Mouse (Mus musculus) megakaryocyte-erythroid progenitor cell, adult 5-6 weeks (primary cell): ENCODE measurements at regions not wholly inside any gene's neighbourhood (a gene's known extent, or its start where the extent isn't known, plus 50 kb on each side); places are given as distances from the start of the nearest gene placed in this dataset.

Experiments used
- ATAC-seq: replicated peaks from 2 replicates; pipeline ENCODE4 v1.8.0; 2016; ENCODE audit warnings: mild to moderate bottlenecking, inconsistent platforms; ENCODE audit not compliant: severe bottlenecking, poor library complexity, low FRiP score, low TSS enrichment

- ATAC-seq, result no peak
Measured at GRCm38 (mm10) chr2:47922965-47923364, 890.9 kb upstream of the Acvr2a start.

- ATAC-seq, result no peak
Measured at GRCm38 (mm10) chr2:47926620-47927019, 887.3 kb upstream of the Acvr2a start.

DNA sequence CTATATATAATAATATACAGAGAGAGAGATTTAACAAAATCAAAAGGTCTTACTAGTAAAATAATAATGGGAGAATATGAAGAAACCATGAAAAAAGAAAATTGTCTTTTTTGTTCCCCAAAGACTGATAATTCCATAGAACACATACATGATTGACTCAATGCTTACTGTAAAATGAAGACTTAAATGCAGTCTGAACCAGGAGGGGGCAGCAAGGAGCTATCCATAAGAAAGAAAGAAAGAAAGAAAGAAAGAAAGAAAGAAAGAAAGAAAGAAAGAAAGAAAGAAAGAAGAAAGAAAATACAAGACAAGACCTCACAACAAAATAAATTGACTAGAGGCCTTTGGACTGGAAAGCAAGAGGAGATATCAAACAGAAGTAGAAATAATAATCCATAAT is 868.8 kb upstream of the Acvr2a start:
- ATAC-seq, result no peak

- no peak for ATAC-seq
Measured at GRCm38 (mm10) chr2:47991132-47991531, 822.8 kb upstream of the Acvr2a start.

GRCm38 (mm10) chr2:47994185-47994584 is 819.7 kb upstream of the Acvr2a start:
- no peak for ATAC-seq

- ATAC-seq, result no peak
Measured at GRCm38 (mm10) chr2:48001230-48001629, 812.7 kb upstream of the Acvr2a start.

DNA sequence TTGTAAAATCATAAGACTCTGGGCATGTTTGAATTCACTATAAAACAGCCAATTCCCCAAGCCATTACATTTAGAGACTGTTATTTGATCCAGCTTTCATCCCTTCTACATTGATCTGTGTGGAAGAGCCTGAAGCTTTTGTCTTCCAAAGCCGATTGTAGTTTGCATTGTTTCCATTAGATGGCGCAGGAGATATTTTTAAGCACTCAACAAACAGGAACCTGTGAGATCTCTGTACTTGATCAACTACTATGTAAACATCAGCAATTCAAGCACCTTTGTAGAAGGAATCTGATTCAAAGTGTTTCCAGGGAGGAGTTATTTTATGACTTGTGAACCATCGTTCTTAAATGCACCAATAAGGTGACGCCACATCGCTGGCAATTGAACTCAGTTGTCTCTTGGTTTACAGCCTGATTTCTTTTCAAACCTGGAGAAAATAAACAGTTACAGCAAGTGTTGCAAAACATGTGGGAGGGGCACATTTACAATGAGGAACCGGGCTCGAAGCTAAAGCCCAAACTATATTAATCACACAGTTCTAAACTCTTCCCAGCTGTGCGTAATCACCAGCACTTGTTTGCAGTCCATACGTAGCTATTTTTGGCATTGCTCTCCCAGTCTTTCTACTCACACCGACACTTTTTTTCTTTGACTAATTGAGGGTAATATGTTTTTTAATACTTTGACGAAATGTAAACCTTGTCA is 812.0 kb upstream of the Acvr2a start:
- ATAC-seq, result 0 out of 2 replicates have a peak, but pooled peaks have one; percentile 67

DNA sequence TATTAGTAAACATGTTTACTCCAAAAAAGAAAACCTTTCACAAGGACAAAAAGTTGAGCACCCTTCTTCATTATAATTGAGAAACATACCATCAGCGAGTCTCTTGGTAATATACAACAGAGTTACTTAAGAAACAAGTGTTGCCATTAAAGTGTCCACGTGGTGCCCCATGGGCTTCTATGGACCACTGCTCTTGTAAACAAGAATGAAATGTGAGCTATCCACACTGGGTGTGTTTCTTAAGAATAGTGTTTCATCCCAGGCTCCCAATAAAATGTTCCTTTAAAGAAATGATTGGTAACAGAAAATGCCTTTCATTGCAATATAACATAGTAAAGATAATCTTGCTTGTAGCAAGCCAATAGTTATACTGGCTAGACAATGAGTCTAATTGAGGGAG is 803.6 kb upstream of the Acvr2a start:
- no peak for ATAC-seq

- ATAC-seq, result no peak
Measured at GRCm38 (mm10) chr2:48027559-48027958, 786.4 kb upstream of the Acvr2a start.

GRCm38 (mm10) chr2:48061375-48061774 is 752.5 kb upstream of the Acvr2a start:
- ATAC-seq, result no peak

GRCm38 (mm10) chr2:48063436-48063835 is 750.5 kb upstream of the Acvr2a start:
- ATAC-seq, result no peak

DNA sequence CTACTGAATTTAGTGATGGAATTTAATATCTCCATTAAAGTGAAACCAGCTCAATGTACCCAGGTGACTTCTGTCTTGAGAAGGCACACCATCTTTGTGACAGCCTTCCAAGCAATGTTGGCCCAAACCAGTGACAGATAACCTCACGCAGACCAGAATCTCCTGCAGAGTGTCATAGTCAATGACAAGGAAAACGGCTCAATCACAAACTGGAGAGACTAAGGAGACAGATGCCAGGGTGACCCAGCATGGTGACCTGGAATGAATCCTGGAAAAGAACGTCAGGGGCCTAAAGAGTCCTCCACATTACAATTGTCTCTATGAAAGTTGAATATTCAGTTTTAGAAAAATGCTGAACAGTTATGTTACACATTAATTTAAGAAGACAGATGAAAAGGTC is 748.7 kb upstream of the Acvr2a start:
- no peak for ATAC-seq

DNA sequence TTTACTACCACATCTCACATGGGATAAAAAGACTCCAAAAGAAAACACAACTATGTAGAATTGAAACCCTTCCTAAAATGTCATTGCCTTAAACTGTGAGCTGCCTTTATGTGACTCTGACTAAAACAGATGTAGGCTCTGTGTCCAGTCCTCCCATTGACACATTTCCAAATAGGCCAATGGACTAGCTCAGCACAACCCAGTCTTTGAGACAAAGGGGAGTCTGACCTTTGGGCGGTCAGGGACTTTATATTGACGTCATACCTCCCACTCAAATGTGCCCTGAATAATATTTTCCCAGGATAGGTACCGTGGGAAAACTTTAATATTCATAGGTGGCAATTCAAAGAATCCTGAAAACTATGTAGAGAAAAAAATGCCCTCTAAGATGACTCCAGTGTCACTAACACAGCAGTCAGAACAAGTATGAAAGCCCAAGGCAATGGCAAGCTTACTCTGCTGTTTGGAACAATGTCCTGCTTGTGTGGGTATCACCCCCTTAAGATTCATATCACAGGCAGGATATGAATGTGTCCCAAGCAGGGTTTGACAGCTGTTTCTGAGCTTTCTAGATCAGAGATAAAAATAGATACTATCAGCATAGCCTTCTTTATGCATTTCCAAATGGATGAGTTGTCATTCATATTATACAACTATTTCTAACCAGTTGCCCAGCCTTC is 731.6 kb upstream of the Acvr2a start:
- ATAC-seq, result no peak

DNA sequence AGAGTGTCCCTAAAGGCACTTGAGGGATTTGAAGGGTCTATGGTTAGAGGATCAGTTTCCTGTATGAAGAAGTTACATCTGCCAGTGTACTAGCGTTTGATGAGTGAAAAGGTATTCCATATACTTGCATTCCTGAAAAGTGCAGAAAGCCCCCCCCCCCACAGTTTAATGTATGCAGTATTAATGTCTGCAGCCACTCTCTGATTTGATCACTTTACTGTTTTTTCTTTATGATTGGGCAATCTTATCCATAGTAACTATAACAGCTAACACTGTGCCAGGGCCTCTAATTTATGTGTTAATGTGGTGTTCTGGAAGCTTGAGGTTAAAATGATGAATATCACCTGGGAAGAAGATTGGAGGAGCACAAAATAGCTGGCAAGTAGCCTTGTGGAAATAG is 715.6 kb upstream of the Acvr2a start:
- ATAC-seq, result no peak

DNA sequence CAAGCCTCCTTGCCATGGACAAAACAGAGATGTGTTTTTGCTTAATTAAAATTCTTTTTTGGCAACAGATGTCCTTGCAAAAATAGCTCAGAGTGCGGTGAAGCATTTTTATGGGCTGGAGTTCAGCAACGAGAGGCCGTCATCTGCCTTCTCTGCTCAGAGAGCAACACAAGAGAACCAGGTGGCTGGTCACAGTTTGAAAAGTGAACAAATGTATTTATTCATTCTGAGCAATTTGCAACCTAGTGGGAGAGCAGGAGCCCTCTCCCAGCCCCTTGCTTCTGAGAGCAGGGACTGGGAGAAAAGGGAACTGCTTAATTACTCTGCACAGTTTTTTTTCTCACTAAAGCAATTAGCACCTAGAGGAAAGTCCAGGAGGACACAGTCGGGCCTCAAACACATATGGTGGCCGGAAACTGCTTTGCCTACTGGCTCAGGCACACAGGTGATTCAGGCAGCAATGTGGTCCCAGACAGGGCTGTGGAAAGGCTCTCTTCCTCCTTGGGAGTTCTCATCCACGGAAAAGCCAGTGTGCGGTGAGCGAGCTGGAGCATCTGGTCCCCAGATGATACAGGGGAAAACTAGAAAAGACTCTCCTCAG is 714.9 kb upstream of the Acvr2a start:
- ATAC-seq, result no peak

DNA sequence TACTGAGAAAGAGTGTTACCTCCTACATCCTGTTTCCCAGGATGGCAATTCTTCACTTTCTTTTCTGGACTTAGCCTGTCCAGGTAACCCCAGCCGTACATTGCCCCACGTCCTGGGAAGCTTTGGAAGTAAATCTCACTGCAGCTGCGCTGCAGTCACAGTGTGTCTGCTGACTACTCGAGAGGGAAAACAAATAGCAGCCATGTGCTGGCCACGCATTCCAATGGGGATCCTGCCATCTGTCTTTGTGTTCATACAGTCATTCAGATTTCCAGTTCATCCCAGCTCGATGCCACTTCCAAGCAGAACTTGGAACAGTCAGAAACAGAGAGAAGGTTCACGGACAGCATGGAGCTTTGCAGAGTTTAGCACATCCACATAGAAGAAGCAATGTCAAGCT is 690.2 kb upstream of the Acvr2a start:
- no peak for ATAC-seq

DNA sequence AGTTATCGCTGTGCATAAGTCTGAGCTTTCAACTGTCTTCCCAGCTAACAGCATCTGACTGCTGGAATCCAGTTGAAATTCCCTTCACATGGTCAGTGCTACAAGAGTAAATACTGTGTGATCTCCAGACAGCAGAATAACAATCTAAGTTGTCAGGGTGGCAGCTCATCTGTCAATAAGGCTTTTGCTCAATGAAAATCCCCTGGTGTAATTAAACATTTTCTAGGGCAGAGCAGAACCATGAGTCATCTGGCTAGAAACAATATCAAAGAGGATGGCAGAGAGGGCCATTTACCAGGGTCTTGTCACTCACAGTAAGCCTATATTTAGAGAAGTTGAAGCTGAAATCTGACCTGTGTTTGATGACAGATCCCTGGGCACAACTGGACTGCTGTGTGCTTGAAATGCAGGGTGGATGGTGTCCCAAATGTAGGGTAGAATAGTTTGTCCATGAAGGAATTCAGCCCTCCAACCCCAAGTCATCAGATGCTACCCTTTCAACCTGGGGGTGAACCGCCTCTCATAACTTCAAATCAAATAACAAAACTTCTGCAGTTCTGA is 675.8 kb upstream of the Acvr2a start:
- no peak for ATAC-seq

DNA sequence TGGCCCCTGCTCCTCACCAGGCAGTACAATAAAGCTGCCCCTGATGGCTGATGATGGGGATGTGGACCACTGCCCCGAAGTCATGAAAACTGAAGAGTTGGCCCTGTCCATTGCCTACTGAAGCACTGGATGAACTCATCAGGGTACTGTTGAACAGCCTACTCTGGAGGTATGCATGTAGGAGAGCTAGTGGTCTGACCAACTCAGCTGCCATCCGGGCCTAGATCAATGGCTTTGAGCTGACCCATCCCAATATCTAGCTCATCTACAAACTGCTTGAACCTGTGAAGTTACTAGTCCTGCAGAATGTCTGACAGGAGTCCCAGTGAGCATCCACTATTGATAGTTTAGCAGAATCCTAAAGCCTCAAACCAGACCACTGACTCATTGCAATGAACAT is 672.6 kb upstream of the Acvr2a start:
- ATAC-seq, result no peak

DNA sequence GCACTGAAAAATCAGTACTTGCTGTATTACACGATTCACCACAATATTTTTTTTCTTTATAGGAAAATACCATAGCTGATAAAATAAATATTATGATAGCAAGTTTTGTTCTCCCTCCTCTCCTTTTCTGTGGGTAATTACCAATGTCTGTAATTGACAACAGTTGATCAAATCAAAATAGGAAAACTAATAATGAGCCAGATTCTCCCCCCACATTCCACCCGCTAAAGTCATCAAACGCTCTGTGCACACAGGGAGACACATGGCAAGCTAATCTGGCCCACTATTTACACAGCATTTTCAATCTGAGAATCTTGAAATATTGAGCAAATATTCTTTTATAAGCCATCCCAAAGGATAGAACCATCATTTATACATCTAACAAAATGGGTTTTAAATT is 659.2 kb upstream of the Acvr2a start:
- no peak for ATAC-seq

DNA sequence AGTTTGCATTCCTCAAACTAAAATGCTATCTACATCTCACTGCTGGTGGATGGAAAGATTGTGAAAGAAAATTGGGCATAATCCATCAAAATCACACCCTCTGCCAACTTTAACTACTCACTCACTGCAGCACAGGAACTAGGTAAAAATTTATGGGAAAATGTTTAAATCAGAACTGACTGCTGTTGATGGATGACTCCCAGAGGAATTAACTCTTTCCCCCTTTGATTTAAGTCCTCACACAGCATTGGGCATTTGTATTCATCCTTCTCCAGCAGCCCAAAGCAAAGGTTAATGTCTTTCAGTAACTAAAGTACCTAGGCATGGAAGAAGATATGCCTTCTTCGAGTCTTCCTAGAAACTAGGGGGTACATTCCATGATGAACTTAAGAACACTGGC is 641.3 kb upstream of the Acvr2a start:
- no peak for ATAC-seq

GRCm38 (mm10) chr2:48186161-48186560 is 627.7 kb upstream of the Acvr2a start:
- no peak for ATAC-seq
